Mouse (Mus musculus) ES-Bruce4 (cell line): Measurements from ENCODE around the gene Sema3e. TPM values are rescaled to one million over a fixed set of nuclear protein-coding genes. Genes with fewer than 3 reads are reported as not detected.

Source experiments
- H3K27ac ChIP-seq: 2 replicates; pipeline ENCODE4 v1.5.1; 2012; ENCODE audit warnings: low read length, inconsistent platforms; ENCODE audit not compliant: insufficient read depth
- H3K27me3 ChIP-seq: 2 replicates; pipeline ENCODE4 v1.6.1; 2012; ENCODE audit warnings: mild to moderate bottlenecking, low read length, inconsistent platforms; ENCODE audit not compliant: control insufficient read depth, poor library complexity, insufficient read depth, severe bottlenecking
- H3K36me3 ChIP-seq: 2 replicates; pipeline ENCODE4 v1.6.1; 2012; ENCODE audit warnings: inconsistent platforms, mild to moderate bottlenecking, low read length, moderate library complexity; ENCODE audit not compliant: control insufficient read depth, poor library complexity, insufficient read depth, severe bottlenecking
- H3K4me1 ChIP-seq: one replicate; pipeline ENCODE4 v1.8.1; 2011; ENCODE audit warnings: low read length; ENCODE audit not compliant: control insufficient read depth, insufficient read depth
- H3K4me3 ChIP-seq: 2 replicates; pipeline ENCODE4 v1.5.1; 2011; ENCODE audit warnings: low read depth, mild to moderate bottlenecking, low read length
- H3K9ac ChIP-seq: 2 replicates; pipeline ENCODE4 v1.6.1; 2012; ENCODE audit warnings: low read depth, mild to moderate bottlenecking, inconsistent platforms; ENCODE audit not compliant: poor library complexity, severe bottlenecking
- H3K9me3 ChIP-seq: replicated peaks from 2 replicates; pipeline ENCODE4 v1.6.1; 2012; ENCODE audit warnings: mild to moderate bottlenecking, low read length, inconsistent platforms; ENCODE audit not compliant: control insufficient read depth, poor library complexity, insufficient read depth, severe bottlenecking
- CTCF ChIP-seq: IDR thresholded peaks from one replicate; pipeline ENCODE4 v1.8.1; 2011; ENCODE audit warnings: low read depth, low read length
- EP300 ChIP-seq: IDR thresholded peaks from 2 replicates; pipeline ENCODE4 v1.6.1; 2011; ENCODE audit warnings: low read depth, low read length; ENCODE audit not compliant: insufficient read depth
- POLR2A ChIP-seq: IDR thresholded peaks from one replicate; pipeline ENCODE4 v1.8.1; 2011; ENCODE audit warnings: low read length; ENCODE audit not compliant: insufficient read depth
- polyA plus RNA-seq: library from polyadenylated mRNA; stranded (reverse); fragments of >200 nt; gene quantifications from 2 replicates; pipeline ENCODE4 v1.2.4, GENCODE M21; 2011; ENCODE audit warnings: low read depth; ENCODE audit not compliant: missing spikeins, insufficient read depth, insufficient read length

Gene Sema3e
- polyA plus RNA-seq, 1 experiment: 62.9 TPM

GRCm38 (mm10) chr5:14090609-14090969 lies 65.5 kb downstream of the Sema3e start:
- H3K4me3 ChIP-seq: no peak overlapping the region
- no peak overlapping the region for H3K9ac ChIP-seq
- H3K4me1 ChIP-seq: no peaks in the 10 kb centered on the region
- H3K36me3 ChIP-seq: no peaks in the 10 kb centered on the region
- H3K27ac ChIP-seq: no peak overlapping the region
- no peaks in the 10 kb centered on the region for H3K9me3 ChIP-seq
- TF ChIP-seq EP300 (no peak), CTCF (no peak), POLR2A (no peak)
- H3K27me3 ChIP-seq: no peaks in the 10 kb centered on the region

GRCm38 (mm10) chr5:14092262-14092776 lies 67.2 kb downstream of the Sema3e start:
- no peak overlapping the region for H3K27ac ChIP-seq
- H3K9ac ChIP-seq: no peak overlapping the region
- TF ChIP-seq CTCF (no peak), POLR2A (no peak), EP300 (no peak)
- no peaks in the 10 kb centered on the region for H3K36me3 ChIP-seq
- H3K27me3 ChIP-seq: no peaks in the 10 kb centered on the region
- no peaks in the 10 kb centered on the region for H3K4me1 ChIP-seq
- H3K4me3 ChIP-seq: no peak overlapping the region
- no peaks in the 10 kb centered on the region for H3K9me3 ChIP-seq

- Histone ChIP-seq H3K36me3 (no peaks in the 10 kb centered on the region), H3K9me3 (no peaks in the 10 kb centered on the region), H3K27ac (no peak overlapping the region), H3K4me3 (no peak overlapping the region), H3K4me1 (no peaks in the 10 kb centered on the region), H3K9ac (no peak overlapping the region), H3K27me3 (no peaks in the 10 kb centered on the region)
- no peak for TF ChIP-seq POLR2A
- no peak for TF ChIP-seq EP300
- no peak for TF ChIP-seq CTCF
Measured at GRCm38 (mm10) chr5:14096196-14096595, 71.1 kb downstream of the Sema3e start.

GRCm38 (mm10) chr5:14098677-14099076 lies 73.6 kb downstream of the Sema3e start:
- no peak overlapping the region for H3K4me3 ChIP-seq
- no peak overlapping the region for H3K9ac ChIP-seq
- H3K27ac ChIP-seq: no peak overlapping the region
- no peak for TF ChIP-seq EP300
- TF ChIP-seq POLR2A: no peak
- TF ChIP-seq CTCF: no peak
- H3K9me3 ChIP-seq: no peaks in the 10 kb centered on the region
- H3K36me3 ChIP-seq: no peaks in the 10 kb centered on the region
- no peaks in the 10 kb centered on the region for H3K27me3 ChIP-seq
- no peaks in the 10 kb centered on the region for H3K4me1 ChIP-seq

- Histone ChIP-seq H3K27ac (no peak overlapping the region), H3K4me1 (no peaks in the 10 kb centered on the region), H3K36me3 (no peaks in the 10 kb centered on the region), H3K4me3 (no peak overlapping the region), H3K27me3 (no peaks in the 10 kb centered on the region), H3K9ac (no peak overlapping the region), H3K9me3 (no peaks in the 10 kb centered on the region)
- TF ChIP-seq EP300: no peak
- no peak for TF ChIP-seq CTCF
- TF ChIP-seq POLR2A: no peak
Measured at GRCm38 (mm10) chr5:14107365-14107764, 82.3 kb downstream of the Sema3e start.

GRCm38 (mm10) chr5:14109001-14109400 lies 83.9 kb downstream of the Sema3e start:
- Histone ChIP-seq H3K9ac (no peak overlapping the region), H3K36me3 (no peaks in the 10 kb centered on the region), H3K4me1 (no peaks in the 10 kb centered on the region), H3K27ac (no peak overlapping the region), H3K9me3 (no peaks in the 10 kb centered on the region), H3K27me3 (no peaks in the 10 kb centered on the region), H3K4me3 (no peak overlapping the region)
- TF ChIP-seq CTCF (no peak), POLR2A (no peak), EP300 (no peak)
